8 mouse cellular contexts compared by ENCODE assay signal in the genomic region with DNA sequence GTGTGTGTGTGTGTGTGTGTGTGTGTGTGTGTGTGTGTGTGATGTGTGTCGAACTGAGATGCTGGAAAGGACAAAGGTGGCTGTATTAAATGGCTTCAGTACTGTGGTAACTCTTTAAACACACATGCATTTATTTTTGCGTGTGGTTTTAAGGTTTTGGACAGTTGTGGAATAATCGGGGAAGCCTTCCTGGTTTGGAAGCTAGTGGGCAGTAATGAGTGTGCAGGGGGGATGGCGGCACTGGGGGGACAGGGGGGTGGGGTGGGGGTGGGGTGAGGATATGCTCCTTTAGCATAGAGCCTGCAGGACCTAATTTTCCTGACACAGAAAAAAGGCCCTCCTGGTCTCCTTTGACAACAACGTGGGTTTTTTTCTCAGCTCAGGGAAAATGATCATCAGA. TPM values are rescaled to one million over a fixed set of nuclear protein-coding genes. Genes with fewer than 3 reads are reported as not detected.
DNase-seq lines count a peak whose midpoint lies in the region; ATAC-seq and TF ChIP-seq lines count a peak whose summit lies in the region.

No protein-coding gene starts in this region.

- H3K27me3 ChIP-seq in heart, embryonic 14.5 days (ENCODE audit: control insufficient read depth, insufficient read depth, low read length), result peaks cover 5% of the 10 kb centered on the region; the same call in 1 of the 2 replicates
- H3K27me3 ChIP-seq in hindbrain, embryonic 10.5 days (ENCODE audit: insufficient read depth, poor library complexity, severe bottlenecking), result peaks cover 22% of the 10 kb centered on the region
- no peaks in the 10 kb centered on the region; the same call in 1 of the 2 replicates for H3K27me3 ChIP-seq in midbrain, embryonic 11.5 days (ENCODE audit: control insufficient read depth, insufficient read depth, low read length)

- H3K4me3 ChIP-seq in heart, embryonic 14.5 days (ENCODE audit: control insufficient read depth in 1 of 2, insufficient read depth in 1 of 2, low read depth in 1 of 2, low read length in 2 of 2), result peak overlapping the region; percentile 67 to 91; a peak in 3 of 4 replicates
- H3K4me3 ChIP-seq in bone marrow macrophage, adult 2 months (ENCODE audit: insufficient read depth, low read length), result 0 out of 2 replicates have a peak overlapping the region, but pooled peaks have one; percentile 73
- peak overlapping the region; percentile 91 for H3K4me3 ChIP-seq in hindbrain, embryonic 10.5 days
- H3K4me3 ChIP-seq in midbrain, embryonic 11.5 days (ENCODE audit: low read depth, low read length), result peak overlapping the region; percentile 85

- ATAC-seq in heart, embryonic 14.5 days (ENCODE audit: insufficient number of reproducible peaks, insufficient read depth, low FRiP score, low read depth), result no peak
- no peak for ATAC-seq in midbrain, embryonic 11.5 days (ENCODE audit: low FRiP score)

- 11% methylated on average over 5 of the region's 5 CpGs for WGBS in heart, embryonic 14.5 days
- WGBS in hindbrain, embryonic 10.5 days, result 5% methylated on average over 5 of the region's 5 CpGs
- 3% methylated on average over 5 of the region's 5 CpGs for WGBS in midbrain, embryonic 11.5 days

- H3K36me3 ChIP-seq in heart, embryonic 14.5 days (ENCODE audit: control insufficient read depth, insufficient read depth, low read length), result no peaks in the 10 kb centered on the region
- no peaks in the 10 kb centered on the region for H3K36me3 ChIP-seq in hindbrain, embryonic 10.5 days
- H3K36me3 ChIP-seq in midbrain, embryonic 11.5 days (ENCODE audit: control insufficient read depth, insufficient read depth, low read length), result no peaks in the 10 kb centered on the region

- H3K27ac ChIP-seq in heart, embryonic 14.5 days (replicated peaks in 1 of 2; ENCODE audit: control insufficient read depth in 1 of 2, insufficient read depth in 1 of 2, low read depth in 2 of 2, low read length in 2 of 2), result no peak overlapping the region
- no peak overlapping the region for H3K27ac ChIP-seq in bone marrow macrophage, adult 2 months (ENCODE audit: insufficient read depth, low read depth, low read length)
- peak overlapping the region; percentile 94; the same call in 1 of the 2 replicates for H3K27ac ChIP-seq in hindbrain, embryonic 10.5 days
- H3K27ac ChIP-seq in midbrain, embryonic 11.5 days (ENCODE audit: low read depth, low read length), result no peak overlapping the region

- DNase-seq in heart, adult 8-10 months (ENCODE audit: low spot score), result no peak
- no peak for DNase-seq in hindbrain, embryonic 10.5 days (ENCODE audit: low spot score)
- peak; percentile 87 for DNase-seq in midbrain, embryonic 11.5 days (ENCODE audit: low spot score, missing footprints)
- DNase-seq in right cerebral cortex, adult 18-20 months, result no peak
- no peak for DNase-seq in c-Kit-positive CD71-positive TER-119-positive erythroid progenitor cells, embryonic 14.5 days (ENCODE audit: low spot score)
- DNase-seq in urinary bladder, postnatal 25 days (ENCODE audit: low spot score), result no peak

- peak overlapping the region; percentile 100 for H3K4me2 ChIP-seq in heart, embryonic 14.5 days (ENCODE audit: low read length)
- H3K4me2 ChIP-seq in midbrain, embryonic 11.5 days, result peak overlapping the region; percentile 92

- no peak for TF ChIP-seq CTCF in bone marrow macrophage, adult 2 months (IDR thresholded peaks at IDR 0.05; ENCODE audit: low read depth, low read length)

- H3K9ac ChIP-seq in heart, embryonic 14.5 days (ENCODE audit: low read length), result no peak overlapping the region; the same call in 1 of the 2 replicates
- peak overlapping the region; percentile 91; the same call in 1 of the 2 replicates for H3K9ac ChIP-seq in midbrain, embryonic 11.5 days (ENCODE audit: low read length)

- no peaks in the 10 kb centered on the region for H3K9me3 ChIP-seq in heart, embryonic 14.5 days (ENCODE audit: control insufficient read depth, low read length)
- no peaks in the 10 kb centered on the region for H3K9me3 ChIP-seq in hindbrain, embryonic 10.5 days
- no peaks in the 10 kb centered on the region for H3K9me3 ChIP-seq in midbrain, embryonic 11.5 days (ENCODE audit: control insufficient read depth, low read length)

- TF ChIP-seq POLR2A in bone marrow macrophage, adult 2 months (IDR thresholded peaks at IDR 0.05; ENCODE audit: borderline replicate concordance, low read depth, low read length), result no peak

- peaks cover 8 to 34% of the 10 kb centered on the region in 2 experiments; a peak in 3 of 4 replicates for H3K4me1 ChIP-seq in heart, embryonic 14.5 days (ENCODE audit: control insufficient read depth in 2 of 2, insufficient read depth in 2 of 2, low read length in 2 of 2)
- no peaks in the 10 kb centered on the region for H3K4me1 ChIP-seq in bone marrow macrophage, adult 2 months (ENCODE audit: control insufficient read depth, insufficient read depth, low read length)
- H3K4me1 ChIP-seq in hindbrain, embryonic 10.5 days (replicated peaks), result peaks cover 49% of the 10 kb centered on the region
- H3K4me1 ChIP-seq in midbrain, embryonic 11.5 days (ENCODE audit: control insufficient read depth, insufficient read depth, low read length), result peaks cover 13% of the 10 kb centered on the region

RNA-seq across cellular contexts. Expression of gene Crim1, which starts 2.2 kb away (rescaled TPM):
- polyA plus RNA-seq in heart, embryonic 14.5 days (2014; fragmentation: Nextera tagmentation; extraction: Ambion mirVana), result 2.0 and 2.6 TPM in 2 replicates
- total RNA-seq in heart, adult 8-10 months (2022), result 10 to 100 TPM; 58.6 to 70.9 (median 67.5) TPM
- 2.4 and 2.8 TPM in 2 replicates for polyA plus RNA-seq in bone marrow macrophage, adult 2 months (2012; ENCODE audit: insufficient read depth, insufficient read length, missing spikeins)
- polyA plus RNA-seq in hindbrain, embryonic 10.5 days (2016; fragmentation: Nextera tagmentation; extraction: Ambion mirVana), result 3.4 and 4.3 TPM in 2 replicates
- 4.4 and 5.1 TPM in 2 replicates for polyA plus RNA-seq in midbrain, embryonic 11.5 days (2014; fragmentation: Nextera tagmentation; extraction: Ambion mirVana)
